Mouse (Mus musculus) thymus, adult 2 months (tissue): ENCODE results near the gene Lrrn4cl. TPM values are rescaled to one million over a fixed set of nuclear protein-coding genes. Genes with fewer than 3 reads are reported as not detected.

Source experiments
- DNase-seq: peaks from one replicate; pipeline ENCODE4 v3.0.0; 2021
- H3K27ac ChIP-seq: fragments of 200-500 bp; 2 replicates; pipeline ENCODE4 v1.5.1; 2012; ENCODE audit warnings: low read length, control low read depth; ENCODE audit not compliant: control insufficient read depth, insufficient read depth
- H3K27me3 ChIP-seq: fragments of 200-500 bp; 2 replicates; pipeline ENCODE4 v1.6.1; 2012; ENCODE audit warnings: mild to moderate bottlenecking, low read length, moderate library complexity, mixed read lengths; ENCODE audit not compliant: control insufficient read depth, insufficient read depth
- H3K36me3 ChIP-seq: fragments of 200-500 bp; 2 replicates; pipeline ENCODE4 v1.6.1; 2012; ENCODE audit warnings: mild to moderate bottlenecking, low read length, moderate library complexity; ENCODE audit not compliant: control insufficient read depth, insufficient read depth
- H3K4me1 ChIP-seq: fragments of 200-500 bp; replicated peaks from 2 replicates; pipeline ENCODE4 v1.6.1; 2012; ENCODE audit warnings: low read length; ENCODE audit not compliant: control insufficient read depth, insufficient read depth
- H3K4me3 ChIP-seq: fragments of 200-500 bp; 2 replicates; pipeline ENCODE4 v1.5.1; 2012; ENCODE audit warnings: mild to moderate bottlenecking, low read length, control low read depth, moderate library complexity; ENCODE audit not compliant: control insufficient read depth, insufficient read depth
- CTCF ChIP-seq: fragments of 200-500 bp; IDR thresholded peaks from 2 replicates; pipeline ENCODE4 v1.5.1; 2012; ENCODE audit warnings: mild to moderate bottlenecking, control low read depth, low read length, moderate library complexity, borderline replicate concordance; ENCODE audit not compliant: control insufficient read depth, poor library complexity, insufficient read depth; ENCODE audit errors: extremely low read depth
- POLR2A ChIP-seq: fragments of 200-500 bp; IDR thresholded peaks from 2 replicates; pipeline ENCODE4 v1.6.1; 2012; ENCODE audit warnings: mild to moderate bottlenecking, low read length, control low read depth, moderate library complexity; ENCODE audit not compliant: control insufficient read depth, poor library complexity, insufficient read depth; ENCODE audit errors: extremely low read depth
- WGBS: fragments of 180-500 bp; shearing (Covaris S2); methylation state at CpG from one replicate; pipeline ENCODE4 v1.1.7; 2018; 5-methylcytosine and 5-hydroxymethylcytosine counted together
- polyA plus RNA-seq: library from polyadenylated mRNA; depleted of rRNA; stranded (reverse); fragments of >200 nt; gene quantifications from 2 replicates; pipeline ENCODE4 v1.2.3, GENCODE M21; 2012; rRNA removed

Lrrn4cl gene
- polyA plus RNA-seq, result 1.2 and 1.3 TPM in 2 replicates

DNA sequence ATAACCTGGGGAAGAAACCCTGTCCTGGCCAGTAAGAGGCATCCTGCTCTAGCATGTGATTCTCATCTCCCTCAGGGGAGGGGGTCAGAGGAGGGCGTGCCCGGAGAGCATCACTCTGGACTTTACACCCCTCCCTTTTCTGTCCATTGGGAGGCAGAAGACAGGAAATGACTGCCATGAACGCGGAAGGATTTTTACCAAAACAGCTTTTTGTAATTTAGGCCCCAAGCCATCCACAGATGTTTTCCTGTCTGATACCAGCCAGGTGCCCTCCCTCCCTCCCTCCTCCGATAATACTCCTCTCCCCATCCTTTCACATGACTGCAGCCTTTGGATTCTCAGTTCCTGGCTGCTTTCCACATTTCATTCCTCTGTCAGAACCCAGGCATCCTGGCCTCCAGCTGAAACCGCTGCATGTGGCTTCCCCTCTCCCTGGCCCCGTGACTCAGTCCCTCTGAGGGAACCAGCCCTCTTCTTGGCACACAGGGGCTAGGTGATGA lies at the start of gene Lrrn4cl:
Lrrn4cl (plus strand) TSS at position 367 of the 500 bp plus-strand sequence.
- WGBS, result 79% methylated on average over 7 of the region's 7 CpGs
- no peaks in the 10 kb centered on the region for H3K27me3 ChIP-seq
- DNase-seq, result no peak
- no peak for TF ChIP-seq POLR2A
- no peak within 1 kb of the TSS for H3K27ac ChIP-seq
- peaks cover 9% of the 10 kb centered on the region; the same call in 1 of the 2 replicates for H3K36me3 ChIP-seq
- no peak within 1 kb of the TSS for H3K4me3 ChIP-seq
- H3K4me1 ChIP-seq, result no peaks in the 10 kb centered on the region

DNA sequence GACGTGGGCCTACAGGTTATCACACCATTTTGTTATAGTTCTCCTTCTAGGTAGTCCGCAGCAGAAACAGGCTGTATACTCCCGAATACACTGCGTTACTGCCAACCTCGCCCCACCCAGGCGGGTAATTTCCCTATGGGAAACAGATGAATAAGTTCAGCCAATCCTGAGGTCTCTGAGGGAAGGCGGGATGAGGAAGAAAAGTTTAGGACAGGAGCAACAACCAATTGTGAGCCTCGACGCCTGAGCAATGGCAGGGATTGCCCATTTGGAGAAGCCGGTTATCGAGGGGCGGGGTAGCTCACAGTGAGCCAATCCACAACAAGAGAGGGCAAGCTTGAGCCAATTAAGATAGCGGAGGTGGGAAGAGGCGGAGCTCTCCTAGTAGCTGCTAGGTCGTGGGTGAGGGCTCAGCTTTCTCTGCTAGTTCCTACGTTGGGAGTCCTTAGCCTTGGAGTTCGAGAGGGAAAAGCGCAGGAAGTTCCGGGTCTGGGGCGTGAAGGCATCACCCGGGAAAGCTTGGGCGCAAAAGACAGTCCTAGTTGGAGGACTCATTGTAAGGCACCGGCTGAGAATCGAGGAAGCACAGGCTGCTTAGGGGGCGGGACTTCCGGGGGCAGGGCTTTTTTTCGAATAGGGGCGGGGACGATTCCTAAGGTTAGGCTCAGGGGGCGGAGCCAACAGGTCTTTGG lies 48.3 kb upstream of the Lrrn4cl start, which contains the start of gene Zbtb3:
Zbtb3 (plus strand) TSS at position 426 of the 692 bp plus-strand sequence.
- under 1% methylated on average over 30 of the region's 30 CpGs for WGBS
- 0 out of 2 replicates have a peak, but pooled peaks cover 6% of the 10 kb centered on the region for H3K36me3 ChIP-seq
- H3K4me1 ChIP-seq, result peaks cover 19% of the 10 kb centered on the region; the same call in 1 of the 2 replicates
- peak; percentile 92 for DNase-seq
- peak within 1 kb of the TSS; percentile 28; the same call in 1 of the 2 replicates for H3K27ac ChIP-seq
- H3K4me3 ChIP-seq, result peak within 1 kb of the TSS; percentile 77
- peak; percentile 59; the same call in 1 of the 2 replicates for TF ChIP-seq POLR2A
- TF ChIP-seq CTCF, result no peak
- H3K27me3 ChIP-seq, result no peaks in the 10 kb centered on the region

DNA sequence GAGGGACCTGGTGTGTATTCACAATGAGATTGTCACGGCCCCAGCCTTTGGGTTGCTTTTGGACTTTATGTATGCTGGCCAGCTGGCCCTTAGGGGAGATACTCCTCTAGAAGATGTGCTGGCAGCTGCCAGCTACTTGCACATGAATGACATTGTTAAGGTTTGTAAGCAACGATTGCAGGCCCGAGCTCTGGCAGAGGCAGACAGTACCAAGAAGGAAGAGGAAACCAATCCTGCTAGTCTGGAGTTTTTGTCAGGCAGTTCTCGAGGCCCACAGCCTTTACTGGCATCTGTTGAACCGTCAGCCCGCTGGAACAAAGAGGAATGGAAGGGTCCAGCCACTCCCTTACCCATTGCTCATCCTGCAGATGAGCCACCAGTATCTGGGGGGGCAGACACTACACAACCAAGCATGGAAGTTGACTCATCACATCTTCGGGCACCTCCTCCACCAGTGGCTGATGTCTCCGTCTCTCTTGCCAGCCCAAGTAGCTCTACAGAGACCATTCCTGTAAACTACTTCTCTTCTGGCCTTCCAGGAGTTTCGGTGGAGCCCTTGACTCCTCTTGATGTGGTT lies 47.3 kb upstream of the Lrrn4cl start:
- H3K4me3 ChIP-seq, result no peak overlapping the region
- peaks cover 11% of the 10 kb centered on the region; the same call in 1 of the 2 replicates for H3K36me3 ChIP-seq
- no peak overlapping the region for H3K27ac ChIP-seq
- TF ChIP-seq POLR2A (no peak), CTCF (no peak)
- peaks cover 15% of the 10 kb centered on the region; the same call in 1 of the 2 replicates for H3K4me1 ChIP-seq
- no peak for DNase-seq
- 86% methylated on average over 9 of the region's 9 CpGs for WGBS
- H3K27me3 ChIP-seq, result no peaks in the 10 kb centered on the region

DNA sequence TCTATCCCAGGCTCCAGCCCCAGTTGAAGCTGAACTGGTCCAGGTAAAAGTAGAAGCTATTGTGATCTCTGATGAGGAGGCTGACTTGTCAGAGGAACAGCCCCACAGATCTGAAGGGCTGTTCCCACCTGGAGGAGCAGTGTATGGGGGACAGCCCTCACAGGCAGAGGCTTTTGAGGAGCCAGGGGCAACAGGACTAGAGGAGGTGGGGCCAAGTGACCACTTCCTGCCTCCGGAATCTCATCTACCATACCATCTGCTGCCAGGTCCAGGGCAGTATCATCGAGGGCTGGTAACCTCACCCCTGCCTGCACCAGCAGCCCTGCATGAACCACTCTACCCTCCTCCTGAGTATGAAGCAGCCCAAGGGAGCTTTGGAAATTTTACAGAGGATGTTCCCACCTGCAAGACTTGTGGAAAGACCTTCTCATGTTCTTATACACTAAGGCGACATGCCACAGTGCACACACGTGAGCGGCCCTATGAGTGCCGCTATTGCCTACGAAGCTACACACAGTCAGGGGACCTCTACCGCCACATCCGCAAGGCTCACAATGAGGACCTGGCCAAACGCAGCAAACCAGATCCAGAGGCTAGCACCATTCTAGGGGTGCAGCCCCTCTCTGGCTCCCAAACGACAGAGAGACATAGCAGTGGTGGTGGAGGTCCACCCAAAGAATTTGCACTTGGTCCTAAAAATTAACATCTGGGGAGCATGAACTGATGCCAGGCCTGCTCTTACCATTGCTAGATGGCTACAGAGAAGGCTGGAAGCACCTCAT lies 46.5 kb upstream of the Lrrn4cl start:
- TF ChIP-seq CTCF (no peak), POLR2A (no peak)
- Histone ChIP-seq H3K4me1 (peaks cover 13% of the 10 kb centered on the region; the same call in 1 of the 2 replicates), H3K4me3 (no peak overlapping the region), H3K36me3 (peaks cover 16% of the 10 kb centered on the region; the same call in 1 of the 2 replicates), H3K27ac (no peak overlapping the region), H3K27me3 (no peaks in the 10 kb centered on the region)
- WGBS, result 80% methylated on average over 11 of the region's 11 CpGs
- DNase-seq, result no peak

DNA sequence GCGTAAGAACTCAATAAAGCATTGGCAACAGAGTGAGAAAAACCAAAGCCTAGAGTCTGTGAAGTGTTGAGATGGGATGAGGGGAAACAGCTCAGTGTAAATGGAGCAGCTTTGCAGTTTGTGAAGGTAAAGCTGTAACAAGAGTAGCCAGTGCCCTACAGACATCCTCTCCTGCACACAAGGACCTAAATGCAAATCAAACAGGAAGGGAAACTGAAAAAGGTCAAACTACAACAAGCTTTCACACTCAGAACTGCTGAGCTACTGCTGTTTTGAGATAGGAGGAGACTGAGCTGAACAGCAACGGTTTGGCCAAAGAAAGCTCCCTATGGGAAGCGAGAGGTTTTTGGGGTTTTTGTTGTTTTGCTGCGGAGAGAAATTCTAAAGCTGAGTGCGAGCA lies 43.8 kb upstream of the Lrrn4cl start:
- H3K4me1 ChIP-seq, result peaks cover 13% of the 10 kb centered on the region; the same call in 1 of the 2 replicates
- H3K4me3 ChIP-seq, result no peak overlapping the region
- no peak overlapping the region for H3K27ac ChIP-seq
- H3K27me3 ChIP-seq, result no peaks in the 10 kb centered on the region
- H3K36me3 ChIP-seq, result peaks cover 36% of the 10 kb centered on the region
- TF ChIP-seq CTCF (no peak), POLR2A (no peak)
- 89% methylated on average over 5 of the region's 5 CpGs for WGBS
- DNase-seq, result no peak

DNA sequence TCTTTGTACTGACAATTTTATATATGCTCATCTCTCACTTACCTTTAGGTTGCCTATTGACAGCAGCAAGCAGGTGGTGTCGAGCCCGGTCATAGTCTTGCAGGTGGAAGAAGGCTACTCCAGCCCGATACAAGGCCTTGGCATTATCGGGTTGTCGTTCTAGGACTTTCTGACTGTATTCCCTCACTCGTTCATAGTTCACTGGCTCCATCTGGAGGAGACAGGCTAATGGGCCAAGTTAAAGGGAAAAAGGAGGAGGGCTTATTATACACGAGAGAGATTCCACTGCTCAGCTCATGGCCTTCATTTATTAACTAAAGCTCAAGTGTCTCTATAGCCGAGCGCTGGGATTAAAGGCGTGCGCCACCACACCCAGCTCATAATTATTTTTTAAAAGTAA lies 34.8 kb upstream of the Lrrn4cl start:
- no peak overlapping the region for H3K4me3 ChIP-seq
- no peak for DNase-seq
- 91% methylated on average over 11 of the region's 11 CpGs for WGBS
- no peaks in the 10 kb centered on the region for H3K27me3 ChIP-seq
- H3K36me3 ChIP-seq, result peaks cover 29% of the 10 kb centered on the region
- H3K4me1 ChIP-seq, result peaks cover 6% of the 10 kb centered on the region
- TF ChIP-seq CTCF (no peak), POLR2A (no peak)
- H3K27ac ChIP-seq, result no peak overlapping the region
